Mouse (Mus musculus) forebrain, postnatal 0 days (tissue): ENCODE measurements at regions not wholly inside any gene's neighbourhood (a gene's known extent, or its start where the extent isn't known, plus 50 kb on each side); places are given as distances from the start of the nearest gene placed in this dataset.

Source experiments
- ATAC-seq: fragments of 200-750 bp; cut with Nextera tagmentation; 2 replicates; pipeline ENCODE4 v1.8.0; 2017; ENCODE audit warnings: mild to moderate bottlenecking, moderate library complexity
- DNase-seq: peaks from one replicate; pipeline ENCODE4 v3.0.0-alpha.2; 2015
- H3K27ac ChIP-seq: fragments of 300-500 bp; sonication (generic); 2 replicates; pipeline ENCODE4 v1.5.1; 2014; ENCODE audit warnings: low read depth, mild to moderate bottlenecking, antibody characterized with exemption, low read length, moderate library complexity, mixed read lengths
- H3K27me3 ChIP-seq: fragments of 300-500 bp; sonication (generic); 2 replicates; pipeline ENCODE4 v1.6.1; 2014; ENCODE audit warnings: mild to moderate bottlenecking, low read length, mixed read lengths; ENCODE audit not compliant: insufficient read depth
- H3K36me3 ChIP-seq: fragments of 300-500 bp; sonication (generic); 2 replicates; pipeline ENCODE4 v1.6.1; 2014; ENCODE audit warnings: mild to moderate bottlenecking, moderate library complexity; ENCODE audit not compliant: insufficient read depth
- H3K4me1 ChIP-seq: fragments of 300-500 bp; sonication (generic); 2 replicates; pipeline ENCODE4 v1.6.1; 2014; ENCODE audit warnings: antibody characterized with exemption; ENCODE audit not compliant: insufficient read depth
- H3K4me2 ChIP-seq: fragments of 300-500 bp; sonication (generic); 2 replicates; pipeline ENCODE4 v1.6.1; 2014; ENCODE audit warnings: low read depth, mild to moderate bottlenecking, moderate library complexity
- H3K4me3 ChIP-seq: fragments of 300-500 bp; sonication (generic); 2 replicates; pipeline ENCODE4 v1.5.1; 2014; ENCODE audit warnings: low read depth, low read length, mixed read lengths
- H3K9ac ChIP-seq: fragments of 300-500 bp; sonication (generic); 2 replicates; pipeline ENCODE4 v1.6.1; 2014; ENCODE audit warnings: mild to moderate bottlenecking
- H3K9me3 ChIP-seq: fragments of 300-500 bp; sonication (generic); 2 replicates; pipeline ENCODE4 v1.6.1; 2016; ENCODE audit warnings: low read length
- CTCF ChIP-seq: sonication (generic); IDR thresholded peaks from 2 replicates; pipeline ENCODE4 v1.5.1; 2016; ENCODE audit warnings: antibody characterized with exemption, control low read depth, low read depth
- WGBS: fragments of 180-500 bp; shearing (Covaris S2); extraction: QIAGEN DNeasy Blood & Tissue Kit; methylation state at CpG from one replicate; pipeline ENCODE4 v1.1.7; 2014; 5-methylcytosine and 5-hydroxymethylcytosine counted together

DNA sequence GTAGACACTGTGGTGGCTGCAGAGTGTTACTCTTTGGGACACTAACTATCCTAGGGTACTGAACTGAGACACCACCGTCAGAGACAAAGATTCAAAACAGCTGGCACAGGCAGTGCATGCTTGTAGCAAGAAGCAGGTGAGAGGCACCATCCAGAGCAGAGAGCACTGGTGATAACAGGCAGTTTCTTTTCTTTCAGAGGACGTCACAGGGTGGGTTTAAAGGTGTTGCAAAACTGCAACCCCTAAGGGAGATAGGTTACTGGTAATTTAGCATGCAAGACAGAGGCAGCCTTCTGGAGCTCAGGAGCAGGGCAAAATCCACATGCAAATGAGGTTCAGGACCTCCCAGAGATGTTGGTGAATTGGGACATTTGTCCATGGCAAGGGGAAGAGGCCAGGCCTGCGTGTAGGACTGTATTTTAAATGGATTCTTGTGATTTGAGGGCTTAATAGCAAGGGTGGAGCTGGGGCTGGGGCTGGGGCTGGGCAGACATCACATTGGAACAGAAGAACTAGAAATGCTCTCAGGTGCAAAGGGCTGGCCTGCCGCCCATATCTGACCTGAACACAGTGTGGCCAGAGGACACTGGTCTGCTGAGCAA lies 374.3 kb downstream of the Prdm2 start:
- Histone ChIP-seq H3K9ac (no peak overlapping the region), H3K36me3 (no peaks in the 10 kb centered on the region), H3K4me3 (no peak overlapping the region), H3K4me1 (no peaks in the 10 kb centered on the region), H3K27me3 (no peaks in the 10 kb centered on the region), H3K27ac (no peak overlapping the region), H3K9me3 (no peaks in the 10 kb centered on the region), H3K4me2 (no peak overlapping the region)
- ATAC-seq: no peak
- WGBS: 53% methylated on average over 4 of the region's 4 CpGs
- no peak for TF ChIP-seq CTCF
- no peak for DNase-seq

DNA sequence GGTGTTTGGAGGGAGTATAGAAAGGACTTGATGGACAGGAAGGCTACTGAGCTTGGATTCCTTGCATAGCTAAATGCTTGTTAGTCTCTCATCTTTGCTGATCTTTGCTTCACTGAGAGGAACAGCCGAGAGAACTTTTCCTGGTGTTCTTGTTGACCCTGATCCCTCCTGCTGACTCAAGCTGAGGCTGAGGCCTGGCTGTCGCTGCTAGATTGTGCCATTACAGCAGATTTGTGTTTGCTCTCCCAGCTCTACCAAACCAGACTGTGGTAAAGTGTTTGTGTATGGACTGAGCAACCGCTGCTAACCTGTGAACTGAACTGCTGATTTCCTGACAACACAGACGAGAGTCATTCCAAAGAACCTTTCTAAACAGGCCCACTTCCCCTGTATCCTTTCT lies 375.2 kb downstream of the Prdm2 start:
- DNase-seq (no peak), ATAC-seq (no peak)
- H3K36me3 ChIP-seq: no peaks in the 10 kb centered on the region
- no peak overlapping the region for H3K4me3 ChIP-seq
- H3K27me3 ChIP-seq: no peaks in the 10 kb centered on the region
- H3K4me2 ChIP-seq: no peak overlapping the region
- WGBS: 80% methylated on average over 4 of the region's 4 CpGs
- TF ChIP-seq CTCF: no peak
- no peaks in the 10 kb centered on the region for H3K4me1 ChIP-seq
- no peak overlapping the region for H3K27ac ChIP-seq
- H3K9ac ChIP-seq: no peak overlapping the region
- no peaks in the 10 kb centered on the region for H3K9me3 ChIP-seq

DNA sequence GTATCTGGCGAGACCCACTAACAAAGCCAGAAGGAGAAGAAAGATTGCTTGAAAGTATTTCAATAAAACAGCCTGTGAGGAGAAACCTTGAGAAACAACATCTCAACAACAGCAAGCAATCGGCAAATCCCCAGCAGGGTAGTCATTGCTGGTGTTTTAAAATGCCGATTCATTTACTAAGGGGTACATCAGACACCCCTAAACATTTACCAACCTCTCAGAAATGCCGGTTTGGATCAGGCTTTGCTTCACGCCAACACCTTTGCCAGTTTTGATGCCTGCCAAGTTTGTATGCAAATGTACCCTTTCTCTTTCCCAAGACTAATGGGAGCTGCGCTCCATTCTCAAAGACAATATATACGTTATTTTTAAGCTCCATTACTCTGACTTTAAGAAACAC lies 383.1 kb downstream of the Prdm2 start:
- no peak for ATAC-seq
- WGBS: 23% methylated on average over 7 of the region's 7 CpGs
- peaks cover 13% of the 10 kb centered on the region for H3K4me1 ChIP-seq
- no peak overlapping the region for H3K9ac ChIP-seq
- no peaks in the 10 kb centered on the region for H3K27me3 ChIP-seq
- H3K4me2 ChIP-seq: no peak overlapping the region
- DNase-seq: peak; percentile 69
- no peak overlapping the region for H3K4me3 ChIP-seq
- no peaks in the 10 kb centered on the region for H3K36me3 ChIP-seq
- no peak for TF ChIP-seq CTCF
- no peaks in the 10 kb centered on the region for H3K9me3 ChIP-seq
- H3K27ac ChIP-seq: no peak overlapping the region

DNA sequence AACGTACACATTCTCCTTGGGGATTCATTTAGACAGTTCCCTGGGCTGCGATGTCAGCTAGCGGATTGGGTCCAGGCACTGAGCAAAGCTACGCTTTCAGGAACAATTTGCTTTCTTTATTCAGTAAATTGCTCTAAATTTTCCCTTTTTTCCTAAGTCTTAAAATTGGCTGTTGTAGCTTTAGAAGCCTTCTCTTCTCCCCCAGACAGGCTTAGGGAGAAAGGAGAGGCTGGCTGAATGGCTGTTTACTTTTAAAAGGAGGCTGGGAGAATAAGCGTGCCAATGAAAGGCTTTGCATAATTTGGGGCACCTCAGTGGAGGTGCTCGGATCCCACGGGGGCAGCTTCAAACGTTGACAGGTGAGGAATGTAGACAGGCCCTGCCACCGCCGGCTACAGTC lies 383.8 kb downstream of the Prdm2 start:
- Histone ChIP-seq H3K27me3 (no peaks in the 10 kb centered on the region), H3K4me2 (0 out of 2 replicates have a peak overlapping the region, but pooled peaks have one; percentile 2), H3K36me3 (no peaks in the 10 kb centered on the region), H3K27ac (peak overlapping the region; percentile 4; the same call in 1 of the 2 replicates), H3K4me1 (peaks cover 13% of the 10 kb centered on the region), H3K9ac (no peak overlapping the region), H3K9me3 (no peaks in the 10 kb centered on the region), H3K4me3 (no peak overlapping the region)
- DNase-seq (no peak), ATAC-seq (peak; percentile 21; the same call in 1 of the 2 replicates)
- no peak for TF ChIP-seq CTCF
- WGBS: 9% methylated on average over 10 of the region's 10 CpGs

- Histone ChIP-seq H3K27me3 (no peaks in the 10 kb centered on the region), H3K4me3 (peak overlapping the region; percentile 3; the same call in 1 of the 2 replicates)
Observed at GRCm38 (mm10) chr4:142826250-142826893, 386.4 kb downstream of the Prdm2 start.

DNA sequence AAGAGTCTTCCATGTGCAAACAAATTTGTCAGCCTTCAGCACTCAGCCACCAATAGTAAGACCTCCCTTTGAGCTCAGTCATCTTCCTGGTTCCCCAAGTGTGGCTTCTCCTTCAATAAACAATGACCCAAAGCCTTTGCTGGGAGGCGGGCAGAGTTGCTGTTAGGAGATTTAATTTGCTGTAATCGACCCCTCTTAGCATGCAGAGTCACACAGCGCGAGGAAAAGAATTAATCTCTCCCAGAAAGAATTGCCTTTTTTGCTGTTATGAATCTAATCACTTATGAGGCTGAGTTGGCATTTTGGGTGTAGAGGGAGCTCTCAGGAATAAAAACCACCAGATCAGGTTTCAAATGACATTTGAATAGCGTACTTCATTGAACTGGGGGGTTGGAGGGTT lies 387.0 kb downstream of the Prdm2 start:
- 8% methylated on average over 5 of the region's 5 CpGs for WGBS
- Histone ChIP-seq H3K9ac (no peak overlapping the region), H3K27me3 (no peaks in the 10 kb centered on the region), H3K9me3 (no peaks in the 10 kb centered on the region), H3K36me3 (no peaks in the 10 kb centered on the region), H3K4me1 (peaks cover 13% of the 10 kb centered on the region), H3K27ac (peak overlapping the region; percentile 54; the same call in 1 of the 2 replicates), H3K4me3 (no peak overlapping the region), H3K4me2 (peak overlapping the region; percentile 36)
- no peak for TF ChIP-seq CTCF
- DNase-seq (peak; percentile 42), ATAC-seq (peak; percentile 44)

More at GRCm38 (mm10) chr4:142826250-142826893, 386.4 kb downstream of the Prdm2 start:
- H3K9me3 ChIP-seq: no peaks in the 10 kb centered on the region
- peak; percentile 61 for DNase-seq
- H3K4me1 ChIP-seq: peaks cover 13% of the 10 kb centered on the region
- peak overlapping the region; percentile 54; the same call in 1 of the 2 replicates for H3K27ac ChIP-seq
- H3K36me3 ChIP-seq: no peaks in the 10 kb centered on the region
- ATAC-seq: peak; percentile 91
- H3K4me2 ChIP-seq: peak overlapping the region; percentile 36
- 13% methylated on average over 13 of the region's 13 CpGs for WGBS
- no peak for TF ChIP-seq CTCF
- no peak overlapping the region for H3K9ac ChIP-seq

DNA sequence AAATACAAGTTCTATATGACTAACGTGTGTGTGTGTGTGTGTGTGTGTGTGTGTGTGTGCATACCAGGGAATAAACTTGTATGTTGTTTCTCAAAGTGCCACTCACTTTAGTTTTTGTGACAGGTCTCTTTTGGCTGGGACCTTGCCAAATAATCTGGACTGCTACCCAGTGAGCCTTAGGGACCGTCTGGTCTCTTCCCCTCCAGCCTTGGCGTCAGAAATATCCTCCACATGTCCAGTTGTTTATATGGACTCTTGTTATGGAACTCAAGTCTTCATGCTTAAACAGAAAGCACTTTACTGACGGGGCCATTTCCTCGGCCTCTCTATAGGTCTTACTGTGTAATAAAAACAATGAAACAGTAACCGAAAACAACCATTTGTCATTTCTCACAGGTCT lies 394.4 kb downstream of the Prdm2 start:
- no peak for TF ChIP-seq CTCF
- Histone ChIP-seq H3K27ac (no peak overlapping the region), H3K9ac (no peak overlapping the region), H3K36me3 (no peaks in the 10 kb centered on the region), H3K4me1 (no peaks in the 10 kb centered on the region), H3K4me2 (no peak overlapping the region), H3K9me3 (no peaks in the 10 kb centered on the region), H3K27me3 (no peaks in the 10 kb centered on the region), H3K4me3 (no peak overlapping the region)
- DNase-seq (no peak), ATAC-seq (no peak)
- WGBS: 77% methylated on average over 6 of the region's 6 CpGs
